Mouse (Mus musculus): ENCODE measurements at regions not wholly inside any gene's neighbourhood (a gene's known extent, or its start where the extent isn't known, plus 50 kb on each side); places are given as distances from the start of the nearest gene placed in this dataset.

GRCm38 (mm10) chr9:8273253-8273652 lies 139.2 kb upstream of the Cep126 start:
- DNase-seq = peak; percentile 1 to 15

GRCm38 (mm10) chr9:8249542-8249941 lies 115.4 kb upstream of the Cep126 start:
- DNase-seq = no peak

- no peak for DNase-seq
Observed at GRCm38 (mm10) chr9:8228078-8228477, 94.0 kb upstream of the Cep126 start.

GRCm38 (mm10) chr9:8226415-8226814 lies 92.3 kb upstream of the Cep126 start:
- DNase-seq = no peak

GRCm38 (mm10) chr9:8208855-8209254 lies 74.8 kb upstream of the Cep126 start:
- DNase-seq = peak in 1 of 2 experiments; percentile 20

- DNase-seq = no peak
Observed at GRCm38 (mm10) chr9:8185433-8185832, 51.3 kb upstream of the Cep126 start.

All from cerebellum, adult 18-20 months (tissue).